Mouse (Mus musculus) left cerebral cortex, adult 9 months (tissue): ENCODE results near the gene Uvssa.

Source experiments
- DNase-seq, 2 experiments: peaks; one replicate each; pipeline ENCODE4 v3.0.0; 2022; ENCODE audit warnings: low spot score in 2 of 2

Gene Uvssa

GRCm38 (mm10) chr5:33442927-33443710 is 64.8 kb downstream of the Uvssa start:
- peak in 1 of 2 experiments; percentile 30 for DNase-seq

GRCm38 (mm10) chr5:33443794-33444193 is 65.4 kb downstream of the Uvssa start:
- DNase-seq, result no peak

GRCm38 (mm10) chr5:33455737-33456136 is 77.4 kb downstream of the Uvssa start:
- DNase-seq, result no peak

- DNase-seq, result no peak
Observed at GRCm38 (mm10) chr5:33458132-33458622, 79.8 kb downstream of the Uvssa start.

- DNase-seq, result no peak
Observed at GRCm38 (mm10) chr5:33459111-33459510, 80.8 kb downstream of the Uvssa start.

- DNase-seq, result no peak
Observed at GRCm38 (mm10) chr5:33464390-33464789, 86.0 kb downstream of the Uvssa start.

GRCm38 (mm10) chr5:33465464-33465863 is 87.1 kb downstream of the Uvssa start:
- no peak for DNase-seq
